Mouse (Mus musculus) CD4-positive, CD25-positive, alpha-beta regulatory T cell, adult 2 months (primary cell): Measurements from ENCODE around the gene Pigq.
A peak's percentile ranks its signal among the peaks of the same experiment; 100 is the strongest.

Source experiments
- DNase-seq: peaks from one replicate; pipeline ENCODE4 v3.0.0-alpha.2; 2012; ENCODE audit warnings: low read depth, low spot score

Pigq gene

DNA sequence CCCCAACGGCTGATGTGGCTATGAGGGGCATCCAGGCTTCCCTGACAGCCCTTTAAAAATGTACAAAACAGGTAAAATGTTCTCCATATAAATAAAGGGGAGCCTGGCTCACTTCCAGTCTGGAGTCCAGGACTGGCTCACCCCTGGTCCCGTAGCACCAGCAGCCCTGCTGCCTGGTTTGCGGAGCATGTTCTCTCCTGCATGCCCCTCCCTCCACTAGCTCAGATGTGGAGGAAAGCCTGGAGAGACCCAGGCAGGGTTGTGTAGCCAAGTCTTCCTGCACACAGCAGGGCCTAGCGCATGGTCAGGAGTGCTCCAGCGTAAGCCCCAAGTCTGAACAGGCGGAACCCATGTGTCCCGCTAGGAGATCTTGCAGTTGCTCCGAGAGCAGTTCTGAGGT lies 61.5 kb downstream of the Pigq start:
- no peak for DNase-seq

DNA sequence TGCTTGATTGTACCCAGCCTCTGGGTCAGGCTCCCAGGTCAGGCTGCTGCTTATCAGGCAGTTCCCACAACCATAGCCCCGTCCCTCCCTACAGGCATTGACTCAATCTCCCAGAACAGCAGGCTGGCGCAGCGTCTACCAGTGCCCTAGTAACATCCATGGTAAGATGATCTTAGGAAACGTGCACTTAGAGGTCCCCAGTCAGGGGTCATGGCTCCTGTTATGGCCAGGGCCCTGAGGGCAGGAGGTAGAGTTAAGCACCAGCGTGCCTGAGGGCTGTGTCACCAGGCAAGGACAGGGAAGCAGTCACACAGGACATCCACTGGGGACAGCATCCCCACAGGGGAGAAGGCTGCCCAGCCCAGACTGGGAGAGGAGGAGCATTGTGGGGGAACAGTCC lies 62.4 kb downstream of the Pigq start:
- DNase-seq: no peak

DNA sequence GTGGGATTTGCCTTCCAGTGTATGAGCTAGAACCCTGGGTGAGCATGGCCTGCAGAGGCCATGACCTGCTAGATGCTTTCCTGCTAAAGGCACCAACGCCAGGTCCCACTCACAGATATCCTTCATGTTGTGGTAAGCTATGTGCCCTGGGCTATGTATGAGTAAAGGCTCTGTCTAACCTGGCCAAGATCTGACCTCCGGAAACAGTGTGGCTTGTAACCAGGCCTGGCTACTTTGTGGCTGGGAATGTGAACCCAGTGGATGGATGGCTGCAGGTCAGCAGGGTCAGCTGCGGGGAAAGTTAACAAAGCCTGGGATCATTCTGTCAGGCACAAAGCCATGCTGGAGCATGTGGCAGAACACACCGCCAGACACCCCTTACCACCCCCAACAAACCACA lies 63.0 kb downstream of the Pigq start:
- no peak for DNase-seq

DNA sequence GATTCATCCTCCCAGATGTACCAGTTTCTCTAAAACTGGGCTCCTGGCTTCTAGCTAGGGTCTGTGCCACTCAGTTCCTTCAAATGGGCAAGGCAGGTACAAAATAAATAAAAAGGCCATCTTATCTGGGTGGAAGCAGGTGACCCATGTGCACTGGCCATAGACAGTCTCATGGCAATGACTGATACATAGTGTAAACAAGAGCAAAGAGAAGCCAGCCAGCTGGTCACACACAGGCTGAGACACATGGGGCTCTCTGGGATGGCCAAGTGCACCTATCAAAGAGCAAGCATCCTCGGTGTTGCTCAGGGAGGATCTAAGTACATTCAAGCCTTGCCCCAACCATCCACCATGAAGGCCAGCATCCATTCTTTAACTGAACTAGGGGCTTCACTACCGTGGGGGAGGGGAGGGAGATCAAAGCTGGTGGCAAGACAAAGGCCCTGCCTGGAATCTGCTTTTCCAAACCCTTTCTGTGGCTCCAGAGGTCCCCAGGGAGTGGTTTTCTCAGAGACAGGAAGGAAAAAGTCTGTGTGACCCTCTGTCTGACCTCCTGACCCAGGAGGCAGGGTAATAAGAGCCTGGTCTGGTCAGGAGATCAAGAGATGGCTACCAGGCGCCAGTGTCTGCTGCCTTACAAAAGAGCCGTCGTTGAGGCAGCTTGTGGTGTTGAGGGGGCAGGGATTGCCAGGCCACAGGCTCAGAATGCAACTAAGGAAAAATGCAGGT lies 63.7 kb downstream of the Pigq start:
- no peak for DNase-seq

DNA sequence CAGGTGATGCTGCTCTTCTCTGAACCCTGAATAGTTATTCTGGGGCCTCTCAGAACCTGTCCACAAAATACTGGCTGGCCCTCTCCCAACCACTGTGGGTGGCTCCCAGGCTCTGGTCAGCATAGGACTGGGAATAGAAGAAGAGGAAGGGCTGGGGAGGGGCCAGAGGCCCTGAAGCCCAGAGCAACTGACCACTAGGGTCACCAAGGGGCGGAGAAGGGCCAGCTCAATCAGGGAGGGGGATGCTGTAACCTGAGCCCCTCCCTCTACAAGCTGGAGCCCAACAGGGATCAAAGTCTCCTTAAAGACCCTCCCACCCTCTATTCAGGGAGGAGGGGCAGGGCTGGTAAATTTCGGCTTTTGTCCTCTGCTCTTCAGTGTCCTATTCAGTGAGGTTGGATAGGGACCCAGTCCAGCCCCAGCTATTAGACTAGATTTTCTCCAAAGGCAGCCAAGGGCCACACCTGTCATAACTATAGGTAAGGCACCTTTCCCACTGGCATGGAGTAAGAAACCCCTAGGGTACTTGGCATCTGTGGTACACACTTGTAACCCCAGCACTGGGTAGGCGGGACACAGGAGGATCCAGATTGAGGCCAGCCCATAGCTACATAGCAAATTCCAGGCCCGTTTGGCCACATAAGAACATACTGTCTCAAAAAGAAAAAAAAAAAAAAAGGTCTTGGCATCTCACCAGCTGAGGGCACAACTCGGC lies 64.4 kb downstream of the Pigq start, which contains the start of gene Wfikkn1:
Gene Wfikkn1 (minus strand): TSS at position 663 of the 715 bp plus-strand sequence.
- no peak for DNase-seq

DNA sequence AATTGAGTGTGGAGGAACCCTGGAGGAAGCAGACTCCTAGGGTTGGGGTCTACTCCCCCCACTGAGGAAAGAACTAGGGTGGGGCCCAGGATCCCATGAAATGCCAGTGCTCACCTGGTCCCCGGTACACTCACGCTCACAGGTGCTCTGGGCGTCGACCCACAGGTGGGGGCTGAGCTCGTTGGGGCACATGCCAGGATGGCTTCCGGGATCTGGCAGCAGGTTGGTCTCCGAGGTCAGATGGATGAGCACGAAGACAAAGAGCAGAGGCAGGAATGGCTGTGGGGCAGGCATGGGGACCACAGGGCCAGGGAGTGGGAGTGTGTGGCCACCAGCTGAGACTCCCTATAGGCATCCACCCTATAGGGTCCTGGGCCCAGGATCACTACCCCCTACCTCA lies 65.0 kb downstream of the Pigq start:
- DNase-seq: no peak

DNA sequence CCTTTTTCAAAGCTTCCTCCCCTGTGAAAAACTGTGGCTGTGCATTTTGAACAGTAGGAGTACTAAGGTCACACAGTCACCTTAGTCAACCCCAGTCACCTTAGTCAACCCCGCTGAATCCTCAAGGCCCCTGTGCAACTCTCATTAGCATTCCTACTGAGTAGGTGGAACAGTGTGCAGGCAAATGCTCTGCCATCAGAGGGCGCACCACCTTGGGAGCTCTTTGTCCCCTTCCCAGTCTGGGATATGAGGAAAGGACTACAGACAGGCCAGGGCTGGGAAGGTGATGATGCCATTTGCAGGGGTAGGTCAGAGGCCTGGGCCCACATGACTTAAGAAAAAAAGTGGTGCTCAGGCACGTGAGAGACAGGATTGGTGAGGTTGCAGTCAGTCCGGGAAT lies 65.5 kb downstream of the Pigq start:
- peak; percentile 28 for DNase-seq

DNA sequence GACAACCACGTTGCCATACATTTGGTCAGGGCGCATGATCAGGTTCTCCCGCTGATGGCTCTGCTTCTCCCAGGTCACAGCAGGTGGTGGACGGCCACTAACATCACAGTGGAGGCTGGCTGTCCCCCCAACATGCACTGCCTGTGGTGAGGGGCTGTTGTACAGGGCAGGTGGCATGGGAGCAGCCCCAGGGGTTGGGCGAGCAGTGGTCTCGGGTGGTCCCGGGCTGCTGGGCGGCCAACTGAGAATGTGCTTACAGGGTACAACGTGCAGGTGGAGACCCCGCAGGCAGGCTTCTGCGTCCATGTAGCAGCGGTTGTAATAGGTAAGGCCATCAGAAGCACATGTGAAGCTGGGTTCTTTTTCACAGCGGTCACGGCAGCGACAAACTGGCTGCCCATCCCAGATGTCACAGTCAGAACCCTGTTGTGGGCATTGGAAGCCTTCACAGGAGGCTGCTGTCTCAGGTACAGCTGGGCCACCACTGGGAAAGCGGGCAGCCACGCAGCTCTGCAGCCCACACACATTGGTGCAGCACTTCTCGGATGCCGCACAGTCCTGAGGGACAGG lies 66.0 kb downstream of the Pigq start:
- DNase-seq: no peak

DNA sequence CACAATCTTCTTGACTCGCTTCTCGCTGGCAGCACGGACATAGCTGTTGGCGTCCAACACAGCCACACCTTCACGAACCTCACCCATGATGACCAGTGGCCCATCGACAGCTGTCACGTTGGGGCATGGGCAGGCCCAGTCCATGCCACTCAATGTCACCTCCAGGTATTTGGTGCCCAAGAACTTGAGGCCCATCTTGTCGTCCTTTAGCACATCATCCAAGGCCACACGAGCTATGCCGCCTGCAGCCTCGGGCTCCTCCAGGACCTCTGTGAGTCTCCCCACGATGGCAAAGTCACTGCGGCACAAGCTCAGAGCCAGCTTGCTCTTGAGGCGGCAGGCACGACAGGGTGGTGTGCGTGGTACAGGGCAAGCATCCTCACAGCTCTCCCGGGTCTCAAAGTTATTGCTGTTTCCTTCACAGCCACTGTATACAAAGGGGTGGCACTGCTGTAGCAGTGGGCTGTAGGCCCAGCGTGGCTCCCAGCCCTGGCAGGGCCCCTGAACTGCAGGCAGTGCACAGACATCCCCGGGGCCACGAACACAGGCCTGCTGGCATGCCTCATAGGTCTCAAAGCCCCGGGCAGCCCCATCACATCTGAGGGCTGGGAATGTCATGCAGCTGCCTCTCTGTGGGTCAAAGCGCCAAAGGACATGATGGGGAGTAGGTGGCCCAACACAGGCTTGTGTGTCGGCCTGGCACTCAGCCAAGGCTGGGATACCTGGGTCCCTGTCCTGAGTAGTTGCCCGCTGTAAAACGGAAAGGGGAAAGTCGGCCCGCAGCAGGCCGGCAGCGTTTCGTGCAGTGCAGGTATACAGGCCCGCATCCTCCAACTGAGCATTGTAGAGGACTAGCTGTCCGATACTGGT lies 66.8 kb downstream of the Pigq start:
- no peak for DNase-seq

DNA sequence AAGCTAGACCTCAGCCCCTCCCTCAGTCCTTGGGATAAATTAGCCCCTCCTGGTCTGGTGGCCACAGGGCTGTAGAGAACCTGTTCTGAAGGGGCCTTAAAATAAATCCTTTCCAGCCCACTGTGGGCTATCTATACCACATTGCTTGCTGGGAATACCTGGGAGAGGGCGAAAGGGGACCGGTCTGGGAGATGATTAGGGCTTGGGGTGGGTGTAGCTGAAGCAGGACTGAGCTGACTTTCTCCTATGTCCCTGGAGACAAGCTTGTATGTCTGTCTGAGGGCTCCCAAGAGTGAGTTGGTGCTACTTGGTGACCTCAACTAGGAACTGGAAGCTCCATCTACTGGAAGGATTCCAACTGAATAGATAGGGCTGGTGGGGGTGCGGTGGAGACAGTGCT lies 67.7 kb downstream of the Pigq start:
- no peak for DNase-seq
